Mouse (Mus musculus): ENCODE measurements around the gene Dusp14. TPM values are rescaled to one million over a fixed set of nuclear protein-coding genes. Genes with fewer than 3 reads are reported as not detected.

The Dusp14 gene
- polyA plus RNA-seq, 1 experiment, result 11.7 TPM

DNA sequence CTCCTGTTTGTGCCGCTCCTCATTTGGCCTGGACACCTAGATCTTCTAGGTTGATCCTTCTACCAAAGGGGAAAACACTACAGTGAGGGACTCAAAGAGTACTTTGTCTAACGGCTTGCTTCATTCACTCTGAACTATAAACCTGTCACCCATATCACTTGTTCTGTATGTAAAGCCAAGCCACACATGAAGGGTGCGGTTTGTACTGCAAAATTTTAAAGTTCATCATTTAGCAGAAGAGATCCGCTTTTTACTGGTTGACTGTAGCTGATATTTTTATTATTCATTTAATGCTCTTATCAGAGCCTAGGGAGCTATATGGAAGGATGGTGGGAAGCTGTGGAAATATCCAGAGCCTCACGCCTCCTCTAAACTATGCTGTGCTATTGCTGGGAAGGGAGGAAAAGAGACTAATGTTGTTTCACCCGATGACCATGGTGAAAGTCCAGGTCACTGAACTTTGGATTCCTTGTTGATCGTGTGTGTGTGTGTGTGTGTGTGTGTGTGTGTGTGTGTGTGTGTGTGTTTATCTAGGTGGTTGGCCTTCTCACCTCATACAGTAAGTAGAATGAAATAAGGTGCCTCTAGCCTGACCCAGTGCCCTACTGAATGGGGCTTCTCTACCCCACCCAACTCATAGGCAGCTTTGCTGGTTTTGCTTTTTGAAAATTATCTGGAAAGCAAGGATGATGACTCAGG is 52.1 kb downstream of the Dusp14 start:
- DNase-seq (ENCODE audit: low spot score), result no peak

DNA sequence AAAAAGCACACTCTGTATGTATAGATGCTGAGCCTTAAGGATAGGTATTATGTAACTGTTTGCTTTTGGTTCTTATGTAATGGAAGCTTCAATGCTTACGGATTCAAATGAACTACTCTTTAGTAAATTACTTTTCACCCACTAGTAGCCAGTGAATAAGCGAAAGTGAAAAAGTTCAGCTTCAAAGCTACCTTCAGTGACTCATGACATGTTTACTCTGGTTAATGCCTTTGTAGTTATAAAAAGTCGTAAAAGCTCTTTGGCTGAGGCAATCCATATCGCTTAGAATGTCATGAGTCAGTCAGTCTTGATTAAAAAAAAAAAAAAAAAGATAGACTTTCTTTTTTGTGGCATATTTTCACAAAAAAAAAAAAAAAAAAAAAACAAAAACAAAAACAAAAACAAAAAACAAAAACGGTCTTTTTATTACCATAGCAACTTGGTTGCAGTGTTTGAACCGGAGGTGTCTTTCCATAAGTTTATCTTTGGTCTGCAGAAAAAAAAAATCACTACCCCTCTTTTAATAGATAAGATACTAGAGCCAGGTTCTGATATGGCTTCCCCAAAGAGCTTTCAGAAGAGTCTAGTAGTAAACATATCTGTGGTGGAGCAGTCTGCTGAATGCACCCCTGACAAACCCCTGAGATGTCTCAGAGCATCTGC is 52.8 kb downstream of the Dusp14 start:
- no peak for DNase-seq (ENCODE audit: low spot score)

DNA sequence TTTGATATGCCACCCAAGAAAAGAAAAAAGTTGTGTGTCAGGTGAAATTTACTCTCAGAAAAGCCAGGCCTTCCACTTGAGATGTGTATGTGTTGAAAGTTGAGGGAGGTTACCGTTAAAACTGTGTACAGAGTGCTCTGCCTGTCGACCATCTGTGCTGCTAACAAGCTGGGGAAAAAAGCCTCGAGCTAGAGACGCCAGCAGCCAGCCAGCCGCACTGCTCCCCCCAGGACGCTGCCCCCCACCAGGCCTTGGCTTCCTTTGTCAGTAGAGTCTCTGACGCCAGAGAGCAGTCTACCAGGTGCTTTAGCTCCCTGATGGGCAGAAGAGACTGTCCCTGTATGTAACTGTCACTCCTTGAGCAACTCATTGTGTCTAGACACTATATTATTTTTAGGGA is 56.0 kb downstream of the Dusp14 start:
- no peak for DNase-seq (ENCODE audit: low spot score)

DNA sequence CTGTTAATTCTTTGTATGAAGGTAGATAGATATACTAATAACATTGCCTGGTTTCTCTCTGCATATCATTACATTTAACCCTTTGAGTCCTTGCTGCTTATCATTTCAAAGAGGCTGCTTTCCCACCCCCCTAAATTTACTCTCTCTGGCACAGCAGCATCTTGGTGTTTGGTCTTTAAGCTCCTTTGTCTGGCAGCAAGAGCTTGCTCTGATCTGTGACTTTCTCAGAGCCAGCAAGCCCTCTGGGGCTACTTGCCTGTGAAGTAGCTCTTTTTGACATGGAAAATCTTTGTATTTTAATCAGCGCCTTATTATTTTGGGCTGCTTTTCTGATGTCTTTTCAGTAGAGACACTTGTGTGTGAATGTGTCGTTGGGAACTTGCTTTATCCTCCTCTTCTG is 57.5 kb downstream of the Dusp14 start:
- no peak for DNase-seq (ENCODE audit: low spot score)

DNA sequence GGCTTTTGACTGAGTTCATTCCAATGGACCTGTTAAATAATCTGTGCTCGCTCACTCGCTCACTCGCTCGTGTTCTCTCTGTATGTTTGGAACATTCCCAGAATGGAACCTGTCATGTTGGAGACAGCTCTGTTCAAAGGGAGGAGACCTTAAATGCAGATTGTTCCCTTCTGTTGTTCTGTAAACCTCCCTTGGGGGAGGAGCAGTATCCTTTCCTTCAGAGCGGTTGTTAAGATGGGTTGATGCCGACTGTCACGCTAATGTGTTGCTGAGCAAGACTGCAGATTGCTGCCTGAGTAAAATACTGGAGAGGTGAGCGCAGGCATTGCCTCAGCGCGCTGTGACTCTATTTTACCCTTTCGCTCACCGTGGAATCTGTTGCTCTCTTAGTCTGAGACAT is 58.0 kb downstream of the Dusp14 start:
- no peak for DNase-seq (ENCODE audit: low spot score)

DNA sequence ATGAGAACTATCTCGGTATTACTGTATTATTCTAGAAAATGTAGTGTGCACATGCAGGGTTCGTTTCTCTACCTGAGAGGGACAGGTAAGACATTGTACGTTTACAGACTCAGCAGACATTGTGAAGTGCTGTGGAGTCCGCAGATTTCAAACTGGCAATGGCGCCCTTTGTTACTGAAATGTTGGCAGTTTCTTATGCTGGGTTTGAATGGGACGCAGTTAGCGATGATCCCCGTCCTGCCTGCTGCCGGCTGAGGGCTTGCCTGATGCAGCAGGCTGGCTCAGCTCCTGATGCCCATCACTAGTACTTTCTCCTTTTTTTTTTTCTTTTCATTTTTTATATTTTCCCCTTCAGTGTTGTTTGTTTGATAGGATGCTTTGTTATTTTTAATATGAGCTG is 58.6 kb downstream of the Dusp14 start:
- DNase-seq (ENCODE audit: low spot score), result no peak

DNA sequence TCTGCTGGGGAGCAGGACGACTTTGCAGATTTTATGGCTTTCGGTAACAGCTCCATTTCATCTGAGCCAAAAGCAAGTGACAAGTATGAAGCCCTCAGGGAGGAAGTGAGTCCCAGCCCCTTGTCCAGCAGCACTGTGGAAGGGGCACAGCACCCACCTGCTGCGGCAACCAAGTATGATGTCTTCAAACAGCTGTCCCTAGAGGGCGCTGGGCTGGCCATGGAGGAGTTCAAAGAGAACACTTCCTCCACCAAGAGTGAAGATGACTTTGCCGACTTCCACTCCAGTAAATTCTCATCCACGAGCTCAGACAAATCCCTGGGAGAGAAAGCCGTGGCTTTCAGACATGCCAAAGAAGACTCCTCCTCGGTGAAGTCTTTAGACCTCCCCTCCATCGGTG is 60.1 kb downstream of the Dusp14 start:
- DNase-seq (ENCODE audit: low spot score), result no peak

DNA sequence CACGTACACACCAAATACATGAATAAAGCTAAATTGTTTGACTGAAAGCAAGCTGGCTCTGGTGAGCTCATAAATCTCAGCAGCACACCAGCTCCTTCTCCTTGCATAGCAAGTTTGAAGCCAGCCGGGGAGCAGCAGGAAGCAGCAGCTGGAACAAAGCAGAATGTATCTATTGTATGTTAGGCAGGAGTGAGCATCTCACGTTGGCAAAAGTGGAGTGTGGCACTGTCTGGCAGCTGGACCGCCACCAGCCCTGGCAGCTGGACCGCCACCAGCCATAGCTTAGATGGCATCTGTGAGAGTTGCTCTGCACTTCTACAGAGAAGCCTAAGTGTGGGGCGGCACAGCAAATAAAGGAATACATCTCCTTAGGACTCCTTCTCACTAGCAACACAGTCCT is 65.1 kb downstream of the Dusp14 start:
- no peak for DNase-seq (ENCODE audit: low spot score)

DNA sequence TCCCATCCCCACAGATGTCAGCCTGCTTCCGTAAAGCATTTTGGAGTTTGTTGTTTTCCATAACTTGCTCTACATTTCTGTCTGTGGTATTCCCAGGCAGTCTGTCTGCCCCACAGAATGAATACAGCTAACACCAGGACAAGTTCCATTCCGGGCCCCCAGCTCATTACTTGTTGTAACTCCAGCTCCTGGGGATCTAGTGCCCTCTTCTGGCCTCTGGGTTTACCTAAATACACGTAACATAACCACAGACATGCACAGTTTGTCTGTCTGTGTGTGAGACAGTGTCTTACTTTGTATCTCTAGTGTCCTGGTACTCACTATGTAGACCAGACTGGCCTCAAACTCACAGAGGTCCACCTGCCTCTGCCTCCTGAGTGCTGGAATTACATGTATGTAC is 67.8 kb downstream of the Dusp14 start:
- no peak for DNase-seq (ENCODE audit: low spot score)

DNA sequence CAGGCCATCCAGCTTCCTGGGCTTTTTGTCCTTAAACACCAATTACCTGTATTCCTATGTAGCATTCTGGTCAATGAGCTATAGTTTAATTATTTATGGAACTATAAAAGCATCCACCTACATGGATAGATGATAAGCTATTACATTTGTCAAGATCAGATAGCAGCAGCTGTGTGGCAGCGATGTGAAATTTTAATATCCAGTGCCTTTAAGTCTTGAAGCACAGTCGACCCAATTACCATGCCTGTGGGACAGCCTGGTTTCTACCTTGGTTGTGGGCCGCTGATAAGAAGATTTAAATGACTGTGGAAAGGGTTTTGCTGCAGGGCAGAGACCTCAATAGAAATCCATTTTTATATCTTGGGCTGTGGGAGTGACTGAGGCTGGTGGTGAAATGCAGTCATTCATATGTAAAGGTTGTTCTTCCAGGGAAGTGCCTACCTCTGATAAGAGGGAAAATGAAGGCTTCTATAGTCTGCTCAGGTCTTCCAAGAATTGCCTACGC is 69.6 kb downstream of the Dusp14 start:
- DNase-seq (ENCODE audit: low spot score), result no peak

DNA sequence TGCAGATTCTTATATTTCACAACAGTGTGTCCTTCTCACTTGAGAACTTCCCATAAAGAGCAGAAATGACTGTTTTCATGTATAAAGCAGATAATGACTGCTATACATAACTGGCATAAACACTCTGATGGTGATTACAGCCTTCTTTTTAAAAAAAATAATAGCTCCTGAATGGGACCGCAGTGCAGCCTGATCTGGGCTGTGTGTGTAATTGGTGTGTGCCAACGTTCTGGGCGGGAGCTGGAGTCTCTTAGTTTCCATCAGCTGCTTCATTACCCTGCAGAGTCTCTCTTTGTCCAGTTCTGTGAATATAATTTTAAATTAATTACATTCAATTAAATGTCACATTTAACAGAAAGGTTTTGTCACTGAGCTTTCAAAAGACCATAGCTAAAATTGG is 70.1 kb downstream of the Dusp14 start:
- DNase-seq (ENCODE audit: low spot score), result no peak

Other genes starting within 250 kb of the Dusp14 start
- 11.7 and 12.5 TPM in 2 replicates for gene Hnf1b, start 219.2 kb downstream of the Dusp14 start, polyA plus RNA-seq (2012; rRNA removed)
- gene Ddx52, start 127.2 kb downstream of the Dusp14 start, polyA plus RNA-seq (2012; rRNA removed), result 18.5 and 19.5 TPM in 2 replicates
- gene Synrg, start 104.8 kb downstream of the Dusp14 start, polyA plus RNA-seq (2012; rRNA removed), result 17.5 and 20.4 TPM in 2 replicates
- gene Tada2a, start 60.3 kb upstream of the Dusp14 start, polyA plus RNA-seq (2012; rRNA removed), result 28.1 and 29.1 TPM in 2 replicates
- gene Acaca, start 60.4 kb upstream of the Dusp14 start, polyA plus RNA-seq (2012; rRNA removed), result 17.6 and 18.8 TPM in 2 replicates
- not detected in 2 replicates for gene Gm11437, start 98.2 kb upstream of the Dusp14 start, polyA plus RNA-seq (2012; rRNA removed)